Mouse (Mus musculus): ENCODE results near the gene Vmn1r143. TPM values are rescaled to one million over a fixed set of nuclear protein-coding genes. Genes with fewer than 3 reads are reported as not detected.
"Not testable (repeated sequence)": the region's sequence is repeated elsewhere in the genome, so short reads cannot be mapped to it uniquely, and the experiment has no call there.

The Vmn1r143 gene
- not detected in 2 replicates for polyA plus RNA-seq (2016; fragmentation: Nextera tagmentation; extraction: Ambion mirVana)

GRCm38 (mm10) chr7:22189077-22189476, at the start of gene Vmn1r143:
TSS of gene Vmn1r143 (plus strand) at chr7:22189377.
- not testable (repeated sequence) for H3K4me3 ChIP-seq (replicated peaks); H3K9me3 ChIP-seq; H3K4me1 ChIP-seq; H3K9ac ChIP-seq; H3K36me3 ChIP-seq (replicated peaks); H3K4me2 ChIP-seq; ATAC-seq (ENCODE audit: low FRiP score); H3K27ac ChIP-seq; H3K27me3 ChIP-seq
- WGBS = no CpG with 5 or more reads among the region's 3 CpGs

GRCm38 (mm10) chr7:22163935-22164334, 25.2 kb upstream of the Vmn1r143 start, which contains the start of gene Vmn1r142:
TSS of gene Vmn1r142 (minus strand) at chr7:22164035.
- H3K27ac ChIP-seq; H3K4me1 ChIP-seq; H3K9ac ChIP-seq; H3K36me3 ChIP-seq (replicated peaks); H3K27me3 ChIP-seq; H3K4me3 ChIP-seq (replicated peaks); ATAC-seq (ENCODE audit: low FRiP score); H3K9me3 ChIP-seq; H3K4me2 ChIP-seq: not testable (repeated sequence)
- no CpG with 5 or more reads among the region's 3 CpGs for WGBS

GRCm38 (mm10) chr7:22201164-22201563, 12.0 kb downstream of the Vmn1r143 start, which contains the start of gene Gm8653:
TSS of gene Gm8653 (minus strand) at chr7:22201264.
- H3K4me3 ChIP-seq (replicated peaks); ATAC-seq (ENCODE audit: low FRiP score); H3K27ac ChIP-seq; H3K36me3 ChIP-seq (replicated peaks); H3K4me1 ChIP-seq; H3K27me3 ChIP-seq; H3K9ac ChIP-seq; H3K9me3 ChIP-seq; H3K4me2 ChIP-seq: not testable (repeated sequence)
- WGBS = no CpG with 5 or more reads among the region's 2 CpGs

GRCm38 (mm10) chr7:22229384-22229783, 40.2 kb downstream of the Vmn1r143 start, which contains the start of gene Gm8453:
TSS of gene Gm8453 (minus strand) at chr7:22229484.
- not testable (repeated sequence) for ATAC-seq (ENCODE audit: low FRiP score); H3K36me3 ChIP-seq (replicated peaks); H3K9ac ChIP-seq; H3K27ac ChIP-seq; H3K27me3 ChIP-seq; H3K4me3 ChIP-seq (replicated peaks); H3K4me1 ChIP-seq; H3K4me2 ChIP-seq; H3K9me3 ChIP-seq
- 21% methylated on average over 2 of the region's 2 CpGs for WGBS

Other genes with a start within 250 kb of the Vmn1r143 start
- not detected in 2 replicates for gene Vmn1r137, start 194.8 kb upstream of the Vmn1r143 start, polyA plus RNA-seq (2016; fragmentation: Nextera tagmentation; extraction: Ambion mirVana)
- gene Vmn1r138, start 160.5 kb upstream of the Vmn1r143 start, polyA plus RNA-seq (2016; fragmentation: Nextera tagmentation; extraction: Ambion mirVana) = not detected in 2 replicates
- not detected in 2 replicates for gene Gm6176, start 133.1 kb upstream of the Vmn1r143 start, polyA plus RNA-seq (2016; fragmentation: Nextera tagmentation; extraction: Ambion mirVana)
- not detected in 2 replicates for gene Vmn1r139, start 120.3 kb upstream of the Vmn1r143 start, polyA plus RNA-seq (2016; fragmentation: Nextera tagmentation; extraction: Ambion mirVana)
- gene Gm16451, start 71.1 kb upstream of the Vmn1r143 start, polyA plus RNA-seq (2016; fragmentation: Nextera tagmentation; extraction: Ambion mirVana) = not detected in 2 replicates
- not detected in 2 replicates for gene Gm10666, start 54.6 kb upstream of the Vmn1r143 start, polyA plus RNA-seq (2016; fragmentation: Nextera tagmentation; extraction: Ambion mirVana)
- not detected in 2 replicates for gene Vmn1r142, start 25.3 kb upstream of the Vmn1r143 start, polyA plus RNA-seq (2016; fragmentation: Nextera tagmentation; extraction: Ambion mirVana)
- not detected in 2 replicates for gene Gm8653, start 11.9 kb downstream of the Vmn1r143 start, polyA plus RNA-seq (2016; fragmentation: Nextera tagmentation; extraction: Ambion mirVana)
- gene Gm8453, start 40.1 kb downstream of the Vmn1r143 start, polyA plus RNA-seq (2016; fragmentation: Nextera tagmentation; extraction: Ambion mirVana) = not detected in 2 replicates
- gene Gm4187, start 140.3 kb downstream of the Vmn1r143 start, polyA plus RNA-seq (2016; fragmentation: Nextera tagmentation; extraction: Ambion mirVana) = not detected in 2 replicates
- not detected in 2 replicates for gene Gm8660, start 181.7 kb downstream of the Vmn1r143 start, polyA plus RNA-seq (2016; fragmentation: Nextera tagmentation; extraction: Ambion mirVana)
- gene Vmn1r148, start 224.2 kb downstream of the Vmn1r143 start, polyA plus RNA-seq (2016; fragmentation: Nextera tagmentation; extraction: Ambion mirVana) = not detected in 2 replicates
- gene Vmn1r149, start 248.9 kb downstream of the Vmn1r143 start, polyA plus RNA-seq (2016; fragmentation: Nextera tagmentation; extraction: Ambion mirVana) = not detected in 2 replicates